In genomic region chr15:98768259-98768658, GRCm38 (mm10) we compare ENCODE assay signal across 21 mouse cellular contexts. TPM values are rescaled to one million over a fixed set of nuclear protein-coding genes. Genes with fewer than 3 reads are reported as not detected.
"Had no signal": no experiment of that assay in that cellular context is flagged by ENCODE, and none has a peak within 500 bp of the region (broad histone marks: within the 10 kb centered on the region; RNA-seq: fewer than 3 reads in every experiment).

No protein-coding gene starts in this region.

- H3K9ac ChIP-seq: liver, embryonic 13.5 days; liver, postnatal 0 days; lung, embryonic 15.5 days; midbrain, embryonic 13.5 days had no signal

- H3K4me3 ChIP-seq: layer of hippocampus, adult 2 months; liver, embryonic 13.5 days; lung, embryonic 15.5 days; megakaryocyte, embryonic 14.5 days; midbrain, embryonic 13.5 days had no signal

- H3K36me3 ChIP-seq: liver, embryonic 13.5 days; lung, embryonic 15.5 days; midbrain, embryonic 13.5 days had no signal

- H3K27ac ChIP-seq: layer of hippocampus, adult 2 months; liver, embryonic 13.5 days; lung, embryonic 15.5 days; macrophage; midbrain, embryonic 13.5 days; stomach, postnatal 0 days had no signal

- ATAC-seq: intestine, postnatal 0 days; liver, postnatal 0 days; midbrain, embryonic 13.5 days had no signal

- H3K9me3 ChIP-seq: liver, embryonic 13.5 days; lung, embryonic 15.5 days; megakaryocyte, embryonic 14.5 days; midbrain, embryonic 13.5 days had no signal

- DNase-seq: kidney, postnatal 10 days; kidney, postnatal 4 days; left cerebral cortex, postnatal 4 days; liver; liver, embryonic 13.5 days; liver, postnatal 0 days; lung, postnatal 14 days; thymus, adult 18-20 months; thymus, postnatal 14 days had no signal

- H3K4me2 ChIP-seq: liver, embryonic 13.5 days; lung, embryonic 15.5 days; midbrain, embryonic 13.5 days had no signal

RNA-seq across cellular contexts. Expression of gene Wnt10b, which starts 9.7 kb away (rescaled TPM):
- total RNA-seq: monocyte, adult 5-6 weeks had no signal
- polyA plus RNA-seq: intestine, postnatal 0 days; kidney, embryonic 14.5 days; liver, embryonic 13.5 days; macrophage had no signal

RNA-seq across cellular contexts. Expression of gene Wnt1, which starts 21.4 kb away (rescaled TPM):
- total RNA-seq: layer of hippocampus, adult 2 months; layer of hippocampus, postnatal 10 days; left cerebral cortex, adult 18-20 months; left cerebral cortex, postnatal 10 days; left cerebral cortex, postnatal 4 days; monocyte, adult 5-6 weeks had no signal
- polyA plus RNA-seq: intestine, postnatal 0 days; kidney, embryonic 14.5 days; liver, embryonic 13.5 days; liver, postnatal 0 days; lung, embryonic 15.5 days; macrophage; stomach, postnatal 0 days had no signal

RNA-seq across cellular contexts. Expression of gene Fkbp11, which starts 40.3 kb away (rescaled TPM):
- total RNA-seq: monocyte, adult 5-6 weeks had no signal

RNA-seq across cellular contexts. Expression of gene Ddn, which starts 41.0 kb away (rescaled TPM):
- total RNA-seq: monocyte, adult 5-6 weeks had no signal
- polyA plus RNA-seq: liver, embryonic 13.5 days; liver, postnatal 0 days; macrophage; stomach, postnatal 0 days had no signal
